ENCODE assay signal across 29 mouse cellular contexts in genomic region chr11:103236431-103236830, GRCm38 (mm10). TPM values are rescaled to one million over a fixed set of nuclear protein-coding genes. Genes with fewer than 3 reads are reported as not detected.
"Had no signal": no experiment of that assay in that cellular context is flagged by ENCODE, and none has a peak within 500 bp of the region (broad histone marks: within the 10 kb centered on the region; RNA-seq: fewer than 3 reads in every experiment).

No protein-coding gene starts in this region.

- H3K4me1 ChIP-seq: hindbrain, embryonic 12.5 days had no signal

- DNase-seq: forebrain, postnatal 0 days; gastrocnemius, postnatal 10 days; heart, adult 18-20 months; heart, postnatal 14 days; heart, postnatal 36 days; kidney, postnatal 4 days; liver had no signal

- ATAC-seq: forebrain, postnatal 0 days; hindbrain, embryonic 16.5 days; inflammation-experienced regulatory T-cells, adult 6 months; intestine, embryonic 15.5 days; intestine, postnatal 0 days had no signal

- H3K27me3 ChIP-seq: heart, embryonic 12.5 days; hindbrain, embryonic 12.5 days; intestine, embryonic 15.5 days; limb, embryonic 12.5 days had no signal

- H3K27ac ChIP-seq: hindbrain, embryonic 12.5 days; hindbrain, embryonic 14.5 days; intestine, embryonic 15.5 days; layer of hippocampus, adult 2 months; left cerebral cortex, adult 2 months; limb, embryonic 12.5 days; liver, embryonic 14.5 days had no signal

- H3K4me3 ChIP-seq: heart, embryonic 12.5 days; hindbrain, embryonic 10.5 days; hindbrain, embryonic 12.5 days; intestine, embryonic 15.5 days; layer of hippocampus, adult 2 months; left cerebral cortex, adult 2 months; limb, embryonic 10.5 days; limb, embryonic 12.5 days had no signal

- H3K9me3 ChIP-seq: heart, embryonic 12.5 days; hindbrain, embryonic 10.5 days; hindbrain, embryonic 12.5 days; intestine, embryonic 15.5 days; limb, embryonic 10.5 days; limb, embryonic 12.5 days had no signal

- H3K4me2 ChIP-seq: heart, embryonic 12.5 days; hindbrain, embryonic 12.5 days; hindbrain, embryonic 14.5 days; intestine, embryonic 15.5 days; limb, embryonic 12.5 days; liver, embryonic 11.5 days had no signal

- H3K9ac ChIP-seq: forebrain, postnatal 0 days; heart, embryonic 12.5 days; hindbrain, embryonic 12.5 days; hindbrain, embryonic 14.5 days; intestine, embryonic 15.5 days; limb, embryonic 12.5 days; liver, embryonic 14.5 days had no signal

RNA-seq across cellular contexts. Expression of gene Spata32, which starts 18.2 kb away (rescaled TPM):
- total RNA-seq: gastrocnemius, postnatal 10 days; gastrocnemius, postnatal 25 days; gastrocnemius, postnatal 4 days; heart, adult 18-20 months; heart, postnatal 14 days; heart, postnatal 36 days had no signal
- polyA plus RNA-seq: heart, embryonic 12.5 days; heart, embryonic 14.5 days; heart, postnatal 0 days; hindbrain, embryonic 10.5 days; hindbrain, embryonic 12.5 days; inflammation-experienced regulatory T-cells, adult 6 months; intestine, embryonic 15.5 days; intestine, postnatal 0 days; kidney, embryonic 14.5 days; kidney, embryonic 16.5 days; limb, embryonic 10.5 days; limb, embryonic 12.5 days; limb, embryonic 14.5 days; liver, embryonic 11.5 days; liver, embryonic 14.5 days had no signal

RNA-seq across cellular contexts. Expression of gene 1700023F06Rik, which starts 28.1 kb away (rescaled TPM):
- total RNA-seq: gastrocnemius, postnatal 10 days; gastrocnemius, postnatal 25 days; gastrocnemius, postnatal 4 days; granulocyte monocyte progenitor cell, adult 5-6 weeks; heart, adult 18-20 months; heart, postnatal 14 days; heart, postnatal 36 days had no signal
- polyA plus RNA-seq: heart, embryonic 12.5 days; heart, postnatal 0 days; inflammation-experienced regulatory T-cells, adult 6 months; liver, embryonic 14.5 days had no signal
